Mouse (Mus musculus): Measurements from ENCODE around the gene Coro2b.

GRCm38 (mm10) chr9:62526451-62526850, 10.4 kb downstream of the Coro2b start:
- TF ChIP-seq CTCF (IDR thresholded peaks at IDR 0.05; ENCODE audit: insufficient read depth, low read depth, low read length): no peak
- no peak for TF ChIP-seq POLR2A (IDR thresholded peaks at IDR 0.05; ENCODE audit: insufficient read depth, low read depth, low read length)

Measured in olfactory bulb, adult 2 months (tissue).